ENCODE assay signal across 8 mouse cellular contexts in genomic region chr2:170155089-170155740, GRCm38 (mm10). TPM values are rescaled to one million over a fixed set of nuclear protein-coding genes. Genes with fewer than 3 reads are reported as not detected.
DNase-seq lines count a peak whose midpoint lies in the region; ATAC-seq and TF ChIP-seq lines count a peak whose summit lies in the region.

No protein-coding gene starts in this region.

- no peak for ATAC-seq in embryonic facial prominence, embryonic 13.5 days (ENCODE audit: insufficient number of reproducible peaks, insufficient read depth, low FRiP score, low TSS enrichment, low read depth)
- ATAC-seq in heart, embryonic 11.5 days (replicated peaks; ENCODE audit: insufficient number of reproducible peaks, low FRiP score, low TSS enrichment): peak; percentile 67
- ATAC-seq in neural tube, embryonic 13.5 days (ENCODE audit: low read depth): peak; percentile 67; the same call in 1 of the 2 replicates

- H3K27ac ChIP-seq in embryonic facial prominence, embryonic 13.5 days: peak overlapping the region; percentile 69; the same call in 1 of the 2 replicates
- H3K27ac ChIP-seq in heart, embryonic 11.5 days (ENCODE audit: low read depth, low read length): peak overlapping the region; percentile 86
- peak overlapping the region; percentile 49; the same call in 1 of the 2 replicates for H3K27ac ChIP-seq in neural tube, embryonic 13.5 days (replicated peaks)

- DNase-seq in 3T3-L1 (ENCODE audit: low read depth, low spot score) (peak; percentile 94), MN1 (ENCODE audit: low spot score) (peak; percentile 86)
- DNase-seq in kidney, adult 9 months: peak; percentile 72
- peak; percentile 63 for DNase-seq in lung, adult 2 months
- peak; percentile 62 to 65 for DNase-seq in thymus, postnatal 10 days (ENCODE audit: low spot score in 2 of 2)

- H3K9ac ChIP-seq in embryonic facial prominence, embryonic 13.5 days: peak overlapping the region; percentile 60
- H3K9ac ChIP-seq in heart, embryonic 11.5 days (ENCODE audit: low read depth, low read length): peak overlapping the region; percentile 81
- H3K9ac ChIP-seq in neural tube, embryonic 13.5 days: peak overlapping the region; percentile 64

- peak overlapping the region; percentile 39 for H3K4me3 ChIP-seq in embryonic facial prominence, embryonic 13.5 days
- H3K4me3 ChIP-seq in heart, embryonic 11.5 days (ENCODE audit: low read depth, low read length): peak overlapping the region; percentile 48
- peak overlapping the region; percentile 50 for H3K4me3 ChIP-seq in lung, adult 2 months (replicated peaks; ENCODE audit: extremely low read depth, low read depth, low read length)
- H3K4me3 ChIP-seq in neural tube, embryonic 13.5 days: peak overlapping the region; percentile 35

- H3K4me1 ChIP-seq in embryonic facial prominence, embryonic 13.5 days: peaks cover 32% of the 10 kb centered on the region
- H3K4me1 ChIP-seq in heart, embryonic 11.5 days (ENCODE audit: control insufficient read depth, insufficient read depth, low read length): peaks cover 17% of the 10 kb centered on the region
- H3K4me1 ChIP-seq in lung, adult 2 months (ENCODE audit: control insufficient read depth, insufficient read depth, low read length): peaks cover 10% of the 10 kb centered on the region
- H3K4me1 ChIP-seq in neural tube, embryonic 13.5 days (replicated peaks): peaks cover 32% of the 10 kb centered on the region

- TF ChIP-seq POLR2A in lung, adult 2 months (IDR thresholded peaks at IDR 0.05; ENCODE audit: borderline replicate concordance, extremely low read depth, low read depth, low read length): no peak; the same call in 1 of the 2 replicates

- TF ChIP-seq CTCF in lung, adult 2 months (IDR thresholded peaks at IDR 0.05; ENCODE audit: insufficient read depth, low read length): peak; percentile 26; the same call in 1 of the 2 replicates

- WGBS in embryonic facial prominence, embryonic 13.5 days: 8% methylated on average over 18 of the region's 18 CpGs
- 2% methylated on average over 18 of the region's 18 CpGs for WGBS in heart, embryonic 11.5 days (ENCODE audit: insufficient replicate concordance)
- WGBS in lung, adult 2 months: 2% methylated on average over 18 of the region's 18 CpGs
- WGBS in neural tube, embryonic 13.5 days: 13% methylated on average over 18 of the region's 18 CpGs

- H3K36me3 ChIP-seq in embryonic facial prominence, embryonic 13.5 days: no peaks in the 10 kb centered on the region
- H3K36me3 ChIP-seq in heart, embryonic 11.5 days (ENCODE audit: control insufficient read depth, insufficient read depth, low read length): no peaks in the 10 kb centered on the region
- no peaks in the 10 kb centered on the region for H3K36me3 ChIP-seq in neural tube, embryonic 13.5 days

- no peaks in the 10 kb centered on the region for H3K9me3 ChIP-seq in embryonic facial prominence, embryonic 13.5 days
- H3K9me3 ChIP-seq in heart, embryonic 11.5 days (replicated peaks; ENCODE audit: control insufficient read depth, low read length): no peaks in the 10 kb centered on the region
- no peaks in the 10 kb centered on the region for H3K9me3 ChIP-seq in neural tube, embryonic 13.5 days

- H3K27me3 ChIP-seq in embryonic facial prominence, embryonic 13.5 days: no peaks in the 10 kb centered on the region
- no peaks in the 10 kb centered on the region for H3K27me3 ChIP-seq in heart, embryonic 11.5 days (ENCODE audit: control insufficient read depth, insufficient read depth, low read length)
- H3K27me3 ChIP-seq in neural tube, embryonic 13.5 days: peaks cover 8% of the 10 kb centered on the region

- H3K4me2 ChIP-seq in embryonic facial prominence, embryonic 13.5 days: peak overlapping the region; percentile 67
- peak overlapping the region; percentile 80 for H3K4me2 ChIP-seq in heart, embryonic 11.5 days
- peak overlapping the region; percentile 57 for H3K4me2 ChIP-seq in neural tube, embryonic 13.5 days

RNA-seq across cellular contexts. Expression of gene Zfp217, which starts 7.3 kb away (rescaled TPM):
- 4.7 and 5.2 TPM in 2 replicates for polyA plus RNA-seq in embryonic facial prominence, embryonic 13.5 days (2015; fragmentation: Nextera tagmentation; extraction: Ambion mirVana)
- 2.9 and 3.7 TPM in 2 replicates for polyA plus RNA-seq in heart, embryonic 11.5 days (2014; fragmentation: Nextera tagmentation; extraction: Ambion mirVana)
- polyA plus RNA-seq in lung, adult 2 months (2012; rRNA removed): 13.7 and 19.8 TPM in 2 replicates
- 1.3 and 2.0 TPM in 2 replicates for polyA plus RNA-seq in neural tube, embryonic 13.5 days (2015; fragmentation: Nextera tagmentation; extraction: Ambion mirVana)
